Mouse (Mus musculus) frontal cortex, postnatal 14 days (tissue): ENCODE data around the gene Dcx.
A peak's percentile ranks its signal among the peaks of the same experiment; 100 is the strongest.

Experiments
- DNase-seq, 2 experiments: peaks; one replicate each; pipeline ENCODE4 v3.0.0; 2022; ENCODE audit warnings: low spot score in 2 of 2

The Dcx gene

DNA sequence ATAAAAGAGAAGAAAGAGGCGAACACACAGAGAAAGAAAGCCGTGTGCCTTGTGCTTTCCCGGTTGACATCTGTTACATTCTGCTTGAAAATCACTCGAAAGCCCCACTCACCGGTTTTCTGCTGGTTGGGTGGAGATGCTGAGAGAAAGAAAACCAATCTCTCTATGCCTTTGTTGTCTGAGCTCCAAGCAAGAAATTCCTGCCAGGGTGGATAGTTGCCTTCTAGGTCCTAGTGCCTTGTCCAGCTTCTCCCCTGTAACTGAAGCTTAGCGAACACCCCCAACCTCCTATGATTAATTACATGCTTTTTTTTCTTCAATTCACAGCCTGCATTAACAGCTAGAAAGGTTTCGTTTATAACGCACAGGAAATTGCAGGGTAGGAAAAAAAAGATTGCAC, at the start of gene Dcx:
TSS of gene Dcx (minus strand) at position 354 of the 400 bp plus-strand sequence.
- DNase-seq, result peak in 1 of 2 experiments; percentile 9

DNA sequence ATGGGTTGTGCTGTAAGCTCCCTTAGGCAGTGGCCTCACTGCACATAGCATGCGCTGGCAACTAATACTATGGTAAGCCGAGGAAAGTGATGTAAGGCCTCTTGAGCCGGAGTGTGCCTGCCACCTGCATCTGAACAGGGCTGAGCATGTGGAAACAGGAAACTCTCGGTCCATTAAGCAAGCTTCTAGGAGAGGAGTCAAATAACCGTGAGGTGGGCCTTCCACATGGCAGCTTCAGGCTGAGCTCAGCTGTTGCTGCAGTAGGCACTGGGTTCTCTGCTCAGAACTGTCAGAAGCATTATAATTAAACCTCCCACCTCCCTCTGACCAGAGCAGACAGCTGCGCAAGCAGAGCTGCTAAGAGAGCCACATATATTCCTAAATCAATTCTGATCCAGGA, 33.1 kb upstream of the Dcx start:
- DNase-seq, result no peak

DNA sequence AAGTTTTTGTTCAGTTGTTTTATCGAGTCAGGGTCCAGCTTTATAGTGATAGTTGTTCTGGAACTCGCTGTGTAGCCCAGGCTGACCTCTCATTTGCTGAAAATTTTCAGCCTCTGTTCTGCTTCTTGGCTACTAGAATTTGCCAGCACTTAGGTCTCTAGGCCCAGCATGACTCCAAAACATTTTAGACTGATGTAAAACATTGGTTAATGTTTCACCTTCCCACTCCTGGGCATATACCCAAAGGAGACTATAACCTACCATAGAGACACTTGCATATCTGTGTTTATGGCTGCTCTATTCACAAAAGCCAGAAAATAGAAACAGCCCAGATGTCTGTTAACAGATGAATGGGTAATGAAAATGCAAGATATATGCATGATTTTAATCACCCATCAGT, 560 bp upstream of the Dcx start:
- DNase-seq, result no peak

DNA sequence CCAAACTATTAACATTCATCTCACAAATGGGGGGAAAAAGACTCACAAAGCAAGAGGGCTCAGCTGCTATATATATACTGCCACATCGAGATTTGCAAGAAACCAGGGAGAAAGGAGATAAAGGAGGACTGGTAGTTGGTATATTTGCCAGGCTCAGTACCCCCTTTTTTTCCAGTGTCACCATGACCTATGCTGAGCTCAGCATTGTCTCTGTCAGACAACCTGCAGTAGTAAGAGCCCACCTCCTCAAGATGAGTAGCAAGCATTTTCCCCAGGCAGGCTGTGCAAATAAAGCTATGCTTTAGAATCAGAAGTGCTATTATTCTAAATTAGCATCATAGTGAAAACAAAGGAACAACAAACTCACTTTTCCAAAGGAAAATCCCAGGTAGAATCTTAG, 581 bp downstream of the Dcx start:
- no peak for DNase-seq

DNA sequence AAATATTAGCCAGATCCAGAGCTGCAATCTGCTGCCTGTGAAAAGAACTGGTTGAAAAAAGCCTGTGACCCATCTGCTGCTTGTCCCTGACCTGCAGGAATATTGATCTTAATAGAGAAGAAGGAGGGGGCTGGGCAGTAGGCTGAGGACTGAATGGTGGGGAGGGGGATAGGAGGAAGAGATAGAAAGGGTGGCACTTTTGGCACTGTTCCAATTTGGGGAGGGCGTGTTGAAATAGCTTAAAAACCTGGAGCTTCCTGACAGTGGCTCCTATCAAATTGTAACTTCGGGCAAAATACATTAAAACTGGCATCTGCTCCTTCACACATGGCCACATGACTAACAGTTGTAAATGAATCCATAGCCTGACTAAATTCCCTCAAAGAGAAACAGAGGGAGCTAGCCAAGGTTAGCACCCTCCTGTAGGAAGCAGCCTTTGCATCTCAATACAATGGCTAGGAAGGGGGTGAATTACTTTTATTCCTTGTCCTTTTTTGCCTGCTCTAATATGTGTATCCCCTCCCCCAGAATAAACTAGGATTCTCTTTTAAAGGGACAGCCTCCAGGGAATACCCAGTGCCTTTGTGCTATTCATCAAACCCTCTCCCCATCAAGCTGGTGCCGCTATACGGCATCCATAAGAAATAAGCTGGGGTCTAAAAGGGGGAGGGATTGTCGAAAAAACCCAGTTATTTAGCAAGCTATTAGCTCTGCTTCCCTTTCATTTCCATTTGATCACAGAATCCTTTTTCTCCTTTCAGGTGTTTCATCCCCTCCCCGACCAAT, 1.5 kb downstream of the Dcx start:
- no peak for DNase-seq

DNA sequence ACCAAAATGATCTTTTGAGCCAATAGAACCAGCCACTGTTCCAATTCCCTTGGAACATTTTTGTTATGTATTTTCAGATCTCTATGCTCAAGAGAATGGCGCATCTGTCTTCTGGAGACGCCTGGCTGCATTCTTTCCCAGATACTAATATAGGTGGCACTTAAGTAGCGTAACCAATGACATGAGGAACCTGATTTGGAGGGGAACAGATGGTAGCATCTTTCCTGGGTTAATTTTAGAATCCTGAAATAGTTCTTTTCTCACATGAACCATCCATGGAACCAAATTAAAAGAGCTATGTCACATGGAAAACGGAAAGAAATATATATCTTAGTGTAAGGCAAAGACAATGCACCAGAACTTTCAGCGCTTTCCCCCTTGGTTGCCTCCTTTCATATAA, 11.0 kb downstream of the Dcx start:
- DNase-seq, result no peak

DNA sequence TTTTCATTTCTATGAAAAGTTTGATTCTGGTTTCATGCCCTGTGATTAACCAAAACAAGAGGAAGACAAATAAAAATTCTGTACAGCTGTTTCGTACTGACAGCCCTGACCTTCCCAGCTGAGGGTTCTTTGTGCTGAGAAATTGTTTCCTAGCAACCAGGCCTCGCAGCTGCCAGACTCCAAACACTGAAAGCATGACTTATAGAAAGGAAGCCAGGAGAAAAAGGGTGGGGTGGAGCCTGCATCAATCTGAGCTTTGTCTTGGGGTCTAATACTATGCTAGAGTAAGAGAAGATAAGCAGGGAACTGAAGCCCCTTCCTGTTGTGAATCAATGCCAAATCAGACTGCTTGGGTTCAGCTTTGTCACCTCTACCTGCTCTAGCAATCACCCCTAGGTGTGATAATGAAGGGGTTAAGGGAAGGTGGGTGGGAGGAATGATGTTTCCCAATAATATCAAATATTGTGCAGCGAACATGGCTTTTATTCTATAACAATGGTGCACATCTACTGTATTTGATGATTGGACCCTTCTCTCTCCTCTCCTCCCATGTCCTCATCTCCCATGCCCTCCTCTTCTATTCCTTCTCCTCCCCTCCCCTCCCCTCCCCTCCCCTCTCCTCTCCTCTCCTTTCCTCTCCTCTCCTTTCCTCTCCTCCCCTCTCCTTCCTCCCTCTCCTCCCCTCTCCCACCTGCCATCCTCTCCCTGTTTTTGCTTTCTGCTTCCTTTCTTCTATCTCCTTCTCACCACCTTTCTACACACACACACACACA, 26.2 kb downstream of the Dcx start:
- DNase-seq, result peak in 1 of 2 experiments; percentile 20

DNA sequence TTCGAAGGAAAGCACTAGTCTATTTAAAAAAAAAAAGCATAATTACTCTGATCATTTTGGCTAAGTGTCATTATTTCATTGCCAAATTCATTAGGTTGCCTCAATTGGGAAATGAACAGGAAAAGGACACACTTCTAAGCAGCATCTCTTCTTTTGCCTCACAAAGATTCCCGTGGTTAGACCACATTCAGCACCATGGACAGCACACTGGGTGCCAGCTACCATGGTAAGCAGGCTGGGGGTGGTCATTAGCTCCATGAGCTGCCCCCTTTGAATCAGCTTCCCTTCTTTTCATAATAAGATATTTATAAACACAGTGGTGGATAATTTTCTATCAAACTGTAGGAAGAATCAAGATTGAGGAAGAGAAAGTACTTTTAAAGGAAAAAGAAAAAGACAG, 28.4 kb downstream of the Dcx start:
- DNase-seq, result no peak

- DNase-seq, result no peak
These were observed 30.8 kb downstream of the Dcx start for GRCm38 (mm10) chrX:143902300-143902699.

DNA sequence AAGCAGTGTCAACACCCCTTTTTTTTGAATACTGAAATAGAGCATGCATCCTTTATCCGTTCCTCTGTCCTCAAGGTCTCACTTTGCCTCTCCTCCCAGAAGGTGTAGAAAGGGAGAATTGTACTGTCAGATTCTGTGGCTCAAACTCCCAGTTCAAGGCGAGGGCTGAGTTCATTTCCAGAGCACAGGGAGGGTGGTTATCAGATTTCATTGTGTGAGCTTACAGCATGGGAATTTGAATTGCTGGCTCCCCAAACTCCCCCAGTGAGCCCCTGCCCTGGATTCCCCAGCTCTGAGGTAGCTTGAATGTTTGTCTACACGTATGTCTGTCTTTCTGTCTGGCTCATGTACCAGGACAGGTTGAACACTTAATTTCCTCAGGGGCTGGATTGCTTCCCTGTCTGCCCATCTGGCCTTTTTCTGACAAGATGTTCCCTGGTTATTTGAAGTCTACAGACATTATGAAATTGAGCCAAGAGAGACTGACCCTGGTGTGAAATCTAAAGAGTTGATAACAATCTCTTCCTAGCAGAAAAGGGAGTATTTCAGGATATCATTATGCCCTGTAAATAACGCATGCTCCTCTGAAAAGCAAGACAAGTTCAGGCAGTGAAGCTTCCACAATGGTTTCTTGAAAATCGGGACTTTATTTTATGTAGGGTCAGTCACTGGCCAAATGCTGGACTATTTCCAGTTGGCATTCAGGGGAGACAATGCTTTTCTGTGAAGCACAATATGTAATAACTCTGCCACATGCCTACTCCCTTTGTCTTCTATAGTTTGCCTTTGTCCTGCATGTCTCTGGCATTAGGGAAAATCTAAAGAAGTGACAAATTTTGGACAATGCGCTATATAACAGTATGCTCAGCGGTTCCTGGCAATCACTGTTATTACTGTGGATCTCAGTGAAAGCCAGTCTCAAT, 35.5 kb downstream of the Dcx start:
- DNase-seq, result no peak

- no peak for DNase-seq
These were observed 36.2 kb downstream of the Dcx start for GRCm38 (mm10) chrX:143896936-143897335.

GRCm38 (mm10) chrX:143893180-143893579, 39.9 kb downstream of the Dcx start:
- no peak for DNase-seq

DNA sequence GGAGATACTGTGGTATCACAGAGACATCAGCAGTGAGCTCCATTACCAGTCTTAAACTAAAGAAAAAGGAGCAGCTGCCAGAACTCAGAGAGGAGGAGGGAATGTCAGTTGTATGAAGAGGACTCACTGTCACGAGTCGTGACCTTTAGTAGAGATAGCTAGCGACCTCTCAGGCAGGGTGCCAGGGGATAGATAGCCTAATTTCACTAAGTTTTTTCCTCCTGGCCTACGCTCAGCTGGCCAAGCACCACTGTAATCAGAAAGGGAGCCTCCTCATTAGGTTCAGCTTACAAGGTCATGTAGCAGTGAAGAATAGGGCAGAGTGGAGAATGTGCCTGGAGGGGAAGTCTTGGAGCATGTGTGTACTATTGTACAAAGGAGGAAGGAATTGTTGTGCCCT, 47.3 kb downstream of the Dcx start:
- no peak for DNase-seq

- DNase-seq, result no peak
These were observed 48.2 kb downstream of the Dcx start for GRCm38 (mm10) chrX:143884953-143885352.

DNA sequence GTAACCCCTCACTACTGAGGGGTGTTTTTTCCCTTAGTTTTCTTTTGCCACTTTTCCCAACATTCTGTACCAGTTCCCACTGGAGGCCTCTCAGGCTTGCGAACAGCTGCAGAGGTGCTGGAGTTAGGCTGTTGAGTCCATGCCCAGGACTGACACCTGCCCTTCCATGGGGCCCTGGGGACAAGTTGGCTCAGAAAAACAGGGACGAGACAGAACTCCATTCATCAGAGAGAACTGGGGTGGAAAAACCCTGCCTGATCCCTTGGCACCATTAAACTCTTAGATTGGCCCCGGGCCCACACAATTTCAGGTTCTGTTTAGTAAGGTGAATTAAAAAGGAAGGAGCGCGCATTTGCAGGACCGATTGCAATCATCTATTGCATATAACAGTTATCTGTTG, 48.8 kb downstream of the Dcx start:
- no peak for DNase-seq

DNA sequence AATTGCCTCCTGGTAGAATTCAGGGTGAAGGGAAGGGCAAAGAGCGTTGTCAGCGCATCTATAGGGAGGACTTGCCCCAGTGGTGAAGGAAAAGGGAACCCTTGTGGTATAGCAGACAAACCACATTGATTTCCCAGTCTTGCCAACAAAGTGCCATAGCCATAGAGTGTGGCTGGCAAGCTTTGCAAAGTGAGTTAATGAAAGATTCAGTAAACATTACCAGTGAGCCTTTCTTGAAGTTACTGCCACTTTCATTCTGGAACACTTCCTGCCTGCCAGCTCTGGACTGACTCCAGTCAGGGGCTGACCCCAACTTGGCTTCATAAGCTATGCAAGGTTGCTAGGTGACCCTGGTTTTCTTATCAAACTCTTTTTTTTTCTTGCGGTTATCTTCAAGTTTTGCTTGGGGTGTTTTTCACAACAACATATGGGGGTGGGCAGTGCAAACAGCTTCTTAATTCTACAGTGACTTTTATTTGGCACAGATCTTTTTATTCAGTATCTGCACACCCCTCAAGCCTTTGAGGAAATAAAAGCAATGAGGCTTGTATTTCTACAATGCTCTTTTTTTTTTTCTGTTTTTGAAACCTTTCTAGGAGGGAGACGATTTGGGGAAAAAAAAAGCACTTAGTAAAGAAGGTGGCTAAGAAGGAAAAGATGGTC, 51.2 kb downstream of the Dcx start:
- DNase-seq, result no peak

GRCm38 (mm10) chrX:143879631-143880030, 53.5 kb downstream of the Dcx start:
- DNase-seq, result no peak

- DNase-seq, result no peak
These were observed 65.9 kb downstream of the Dcx start for GRCm38 (mm10) chrX:143867129-143867664.

GRCm38 (mm10) chrX:143851351-143851750, 81.8 kb downstream of the Dcx start:
- DNase-seq, result no peak

DNA sequence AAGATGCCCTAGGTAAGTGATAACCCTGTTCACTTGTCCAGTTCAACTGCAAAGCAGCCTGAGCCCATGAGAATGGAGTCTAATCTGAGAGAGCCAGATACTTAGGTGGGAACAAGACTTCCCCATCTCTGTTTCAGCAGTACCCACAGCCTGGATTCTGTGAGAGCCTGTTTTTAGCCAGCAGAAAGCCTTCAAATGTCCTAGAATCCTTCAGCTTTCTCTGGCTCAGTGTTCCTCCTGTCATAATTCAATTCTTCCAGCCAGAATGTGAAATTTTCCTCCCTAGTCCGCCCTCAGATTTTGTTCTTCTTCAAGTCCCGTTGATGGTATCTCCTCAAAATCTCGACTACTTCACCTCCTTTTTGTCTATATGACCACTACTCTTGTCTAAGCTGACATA, 83.1 kb downstream of the Dcx start:
- DNase-seq, result no peak

DNA sequence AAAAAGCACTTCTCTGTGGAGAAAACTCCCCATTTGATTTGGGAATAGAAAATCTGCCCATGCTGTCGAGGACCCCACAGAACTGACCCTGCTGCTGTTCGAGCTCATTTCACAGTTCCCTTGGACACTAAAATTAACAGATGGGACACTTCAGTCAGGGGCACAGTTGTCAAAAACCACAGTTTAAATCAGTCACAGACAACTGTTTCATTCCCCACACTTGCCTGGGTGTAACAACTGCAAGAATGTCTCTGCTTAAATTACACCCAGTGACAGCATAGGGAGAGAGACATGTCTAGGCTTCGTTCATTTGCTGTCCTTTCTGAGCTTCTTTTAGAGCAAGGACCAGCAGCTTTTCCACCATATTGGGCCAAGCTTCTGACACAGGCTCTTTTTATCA, 86.5 kb downstream of the Dcx start:
- no peak for DNase-seq
